Mouse (Mus musculus) C2C12 (cell line): ENCODE measurements around the gene Olfr223. TPM values are rescaled to one million over a fixed set of nuclear protein-coding genes. Genes with fewer than 3 reads are reported as not detected.

Experiments
- H3K27me3 ChIP-seq: one replicate; pipeline ENCODE4 v1.6.1; 2011; ENCODE audit not compliant: control insufficient read depth, insufficient read depth, insufficient read length
- H3K36me3 ChIP-seq: one replicate; pipeline ENCODE4 v1.6.1; 2011; ENCODE audit not compliant: control insufficient read depth, insufficient read depth
- H3K4me3 ChIP-seq: one replicate; pipeline ENCODE4 v1.5.1; 2011; ENCODE audit warnings: mild to moderate bottlenecking, control low read depth; ENCODE audit not compliant: poor library complexity, insufficient read depth, severe bottlenecking
- H3K79me2 ChIP-seq: one replicate; pipeline ENCODE4 v1.6.1; 2011; ENCODE audit not compliant: control insufficient read depth, insufficient read depth
- H3K79me3 ChIP-seq: one replicate; pipeline ENCODE4 v1.6.1; 2011; ENCODE audit warnings: low read depth, control low read depth
- H3ac ChIP-seq: one replicate; pipeline ENCODE3; 2011; ENCODE audit warnings: low read depth; ENCODE audit not compliant: control insufficient read depth, insufficient read length
- CEBPB ChIP-seq: IDR thresholded peaks from one replicate; pipeline ENCODE4 v1.6.1; 2011; ENCODE audit warnings: low read depth, mild to moderate bottlenecking, control low read depth, moderate library complexity
- CTCF ChIP-seq: IDR thresholded peaks from one replicate; pipeline ENCODE4 v1.5.1; 2011; ENCODE audit not compliant: control insufficient read depth, insufficient read depth, insufficient read length
- FOSL1 ChIP-seq: IDR thresholded peaks from one replicate; pipeline ENCODE4 v1.8.0; 2011; ENCODE audit warnings: mild to moderate bottlenecking, low read length; ENCODE audit not compliant: poor library complexity, insufficient read depth, severe bottlenecking
- MAX ChIP-seq: IDR thresholded peaks from one replicate; pipeline ENCODE4 v1.6.1; 2011; ENCODE audit warnings: mild to moderate bottlenecking, control low read depth
- MYOD1 ChIP-seq: IDR thresholded peaks from one replicate; pipeline ENCODE4 v1.6.1; 2011; ENCODE audit warnings: low read depth; ENCODE audit not compliant: control insufficient read depth, insufficient read length
- MYOG ChIP-seq: IDR thresholded peaks from one replicate; pipeline ENCODE4 v1.6.1; 2011; ENCODE audit not compliant: control insufficient read depth, insufficient read length; ENCODE audit errors: extremely low read depth
- USF1 ChIP-seq: IDR thresholded peaks from one replicate; pipeline ENCODE4 v1.6.1; 2011; ENCODE audit warnings: low read depth, mild to moderate bottlenecking, control low read depth, moderate library complexity
- polyA plus RNA-seq: library from polyadenylated mRNA; unstranded; fragments of >200 nt; fragmentation: generic; extraction: Trizol; gene quantifications from one replicate; pipeline ENCODE4 v1.2.1, GENCODE M21; 2012; ENCODE audit warnings: missing spikeins

Gene Olfr223
- polyA plus RNA-seq, 1 experiment = not detected

GRCm38 (mm10) chr11:59562336-59562735 lies 30.8 kb downstream of the Olfr223 start:
- Histone ChIP-seq H3K4me3 (no peak overlapping the region), H3ac (no peak overlapping the region), H3K27me3 (peaks cover 15% of the 10 kb centered on the region), H3K36me3 (no peaks in the 10 kb centered on the region), H3K79me3 (no peaks in the 10 kb centered on the region), H3K79me2 (no peaks in the 10 kb centered on the region)
- TF ChIP-seq MYOD1 (no peak), USF1 (no peak), FOSL1 (no peak), CTCF (no peak), MYOG (no peak), MAX (no peak), CEBPB (no peak)

- Histone ChIP-seq H3K4me3 (no peak overlapping the region), H3K27me3 (peaks cover 15% of the 10 kb centered on the region), H3K79me3 (no peaks in the 10 kb centered on the region), H3K36me3 (no peaks in the 10 kb centered on the region), H3K79me2 (no peaks in the 10 kb centered on the region), H3ac (no peak overlapping the region)
- TF ChIP-seq MYOD1 (no peak), FOSL1 (no peak), USF1 (no peak), CTCF (no peak)
Measured at GRCm38 (mm10) chr11:59560906-59561305, 32.2 kb downstream of the Olfr223 start.

GRCm38 (mm10) chr11:59554535-59554934 lies 38.6 kb downstream of the Olfr223 start:
- H3K36me3 ChIP-seq = no peaks in the 10 kb centered on the region
- no peak overlapping the region for H3ac ChIP-seq
- no peak for TF ChIP-seq MYOD1
- TF ChIP-seq CTCF = no peak
- no peak overlapping the region for H3K4me3 ChIP-seq
- no peaks in the 10 kb centered on the region for H3K79me2 ChIP-seq
- no peaks in the 10 kb centered on the region for H3K79me3 ChIP-seq
- H3K27me3 ChIP-seq = peaks cover 15% of the 10 kb centered on the region

GRCm38 (mm10) chr11:59554127-59554526 lies 39.0 kb downstream of the Olfr223 start:
- H3K4me3 ChIP-seq = no peak overlapping the region
- no peaks in the 10 kb centered on the region for H3K79me2 ChIP-seq
- H3K79me3 ChIP-seq = no peaks in the 10 kb centered on the region
- no peaks in the 10 kb centered on the region for H3K36me3 ChIP-seq
- peaks cover 16% of the 10 kb centered on the region for H3K27me3 ChIP-seq
- TF ChIP-seq MYOD1 (no peak), MAX (no peak), CTCF (no peak), USF1 (no peak), MYOG (no peak), CEBPB (no peak), FOSL1 (no peak)
- H3ac ChIP-seq = no peak overlapping the region

GRCm38 (mm10) chr11:59544005-59544404 lies 49.1 kb downstream of the Olfr223 start:
- TF ChIP-seq USF1 = no peak
- TF ChIP-seq MAX = no peak
- TF ChIP-seq MYOG = no peak
- TF ChIP-seq CTCF = no peak
- no peak for TF ChIP-seq CEBPB
- no peak for TF ChIP-seq FOSL1
- TF ChIP-seq MYOD1 = no peak
- no peaks in the 10 kb centered on the region for H3K36me3 ChIP-seq
- H3K79me2 ChIP-seq = no peaks in the 10 kb centered on the region
- H3K4me3 ChIP-seq = no peak overlapping the region
- no peaks in the 10 kb centered on the region for H3K79me3 ChIP-seq
- peaks cover 8% of the 10 kb centered on the region for H3K27me3 ChIP-seq
- no peak overlapping the region for H3ac ChIP-seq

GRCm38 (mm10) chr11:59543376-59543775 lies 49.7 kb downstream of the Olfr223 start:
- Histone ChIP-seq H3K36me3 (no peaks in the 10 kb centered on the region), H3ac (no peak overlapping the region), H3K4me3 (no peak overlapping the region), H3K79me3 (no peaks in the 10 kb centered on the region), H3K79me2 (no peaks in the 10 kb centered on the region), H3K27me3 (peaks cover 8% of the 10 kb centered on the region)
- TF ChIP-seq MYOG (no peak), CTCF (no peak), USF1 (no peak), FOSL1 (no peak), CEBPB (peak; percentile 19)
